Mouse (Mus musculus) layer of hippocampus, postnatal 36 days (tissue): ENCODE measurements around the gene Tcea3. TPM values are rescaled to one million over a fixed set of nuclear protein-coding genes. Genes with fewer than 3 reads are reported as not detected.

Experiments used
- DNase-seq, 2 experiments: peaks; one replicate each; pipeline ENCODE4 v3.0.0; 2022
- total RNA-seq, 2 experiments: library from RNA; stranded (reverse); gene quantifications; 2 replicates each; pipeline ENCODE4 v1.2.3; 2021

Tcea3 gene
- total RNA-seq: under 1 TPM; 0.27 to 0.30 TPM

DNA sequence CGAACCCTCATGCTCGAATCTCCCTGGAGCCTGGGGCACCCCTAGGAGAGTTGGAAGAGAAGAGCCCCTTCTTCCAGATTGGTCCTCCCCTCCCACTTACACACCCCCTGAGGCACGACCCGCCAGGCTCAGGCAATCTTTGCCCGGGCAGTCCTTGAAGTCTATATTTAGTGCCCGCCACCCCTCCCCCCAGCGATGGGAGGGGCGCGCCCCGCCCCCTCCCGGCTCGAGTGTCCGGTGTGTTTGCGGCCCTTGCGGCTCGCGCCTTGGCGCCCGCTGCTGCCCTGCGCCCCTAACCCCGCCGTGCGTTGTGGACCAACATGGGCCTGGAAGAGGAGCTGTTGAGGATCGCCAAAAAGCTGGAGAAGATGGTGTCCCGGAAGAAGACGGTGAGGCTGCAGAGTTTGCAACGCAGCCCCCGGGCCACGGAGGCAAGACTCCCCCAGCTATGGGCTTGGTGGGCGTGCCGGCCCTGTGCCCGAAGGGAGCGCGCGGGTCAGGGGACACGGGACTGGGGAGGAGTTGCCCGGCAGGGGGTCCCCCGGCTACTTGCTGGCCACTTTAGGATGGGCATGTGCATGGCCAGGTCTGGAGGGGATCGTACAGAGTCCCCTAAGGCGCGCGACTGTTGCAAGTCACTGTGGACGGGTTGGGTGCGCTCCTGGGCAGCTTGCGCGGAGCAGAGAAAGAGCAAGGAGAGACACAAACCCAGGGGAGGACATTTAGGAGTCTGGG, at the start of gene Tcea3:
Gene Tcea3 (plus strand): TSS at position 1 of the 735 bp plus-strand sequence.
- DNase-seq: no peak

DNA sequence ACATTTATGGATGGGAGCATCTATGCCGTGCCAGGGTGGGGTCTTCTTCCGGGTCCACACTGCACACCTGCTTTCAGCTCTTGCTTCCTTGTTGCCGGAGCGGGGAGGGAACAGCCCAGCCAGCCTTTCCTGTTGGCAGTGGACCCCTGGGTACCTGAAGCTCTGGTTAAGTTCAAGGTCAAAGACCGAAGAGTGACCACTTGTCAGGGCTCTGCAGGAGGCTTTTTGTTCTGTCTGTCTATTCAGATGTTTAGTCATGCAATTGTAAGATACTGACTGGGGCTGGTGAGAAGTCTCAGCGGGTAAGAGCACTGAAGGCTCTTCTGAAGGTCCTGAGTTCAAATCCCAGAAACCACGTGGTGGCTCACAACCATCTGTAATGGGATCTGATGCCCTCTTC, 48.7 kb upstream of the Tcea3 start:
- no peak for DNase-seq

DNA sequence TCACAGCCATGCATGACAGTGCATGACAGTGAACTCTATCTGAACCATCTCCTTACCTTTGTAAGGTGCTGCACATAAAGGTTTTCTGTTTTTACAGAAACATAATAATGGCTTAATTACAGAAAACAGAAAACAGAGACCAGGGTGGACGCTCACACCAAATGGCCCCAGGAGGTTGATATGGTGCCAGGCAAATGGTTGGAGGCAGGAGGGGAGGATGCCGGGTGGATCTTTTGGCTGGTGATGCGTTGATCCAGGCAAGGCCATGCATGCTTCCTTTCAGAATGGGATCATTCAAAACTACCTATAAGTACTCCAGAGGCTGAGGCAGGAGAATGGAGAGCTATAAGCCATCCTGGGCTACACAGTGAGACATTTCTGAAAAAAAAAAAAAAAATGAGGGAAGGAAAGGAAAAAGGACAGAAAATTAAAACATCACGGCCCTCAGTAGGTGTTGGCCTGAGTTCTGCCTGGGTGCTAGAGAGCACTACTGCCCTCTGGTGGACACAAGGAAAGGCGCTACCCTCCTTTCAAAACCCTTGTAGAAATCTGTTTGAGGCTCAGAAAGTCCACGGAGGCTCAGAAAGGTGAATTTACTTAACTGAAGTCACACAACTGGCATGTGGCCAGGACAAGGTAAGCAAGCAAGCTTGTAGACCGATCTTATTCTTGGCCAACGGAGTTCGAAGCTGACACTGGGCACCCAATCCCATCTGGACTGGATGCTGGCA, 47.8 kb upstream of the Tcea3 start:
- peak in 1 of 2 experiments; percentile 24 for DNase-seq

DNA sequence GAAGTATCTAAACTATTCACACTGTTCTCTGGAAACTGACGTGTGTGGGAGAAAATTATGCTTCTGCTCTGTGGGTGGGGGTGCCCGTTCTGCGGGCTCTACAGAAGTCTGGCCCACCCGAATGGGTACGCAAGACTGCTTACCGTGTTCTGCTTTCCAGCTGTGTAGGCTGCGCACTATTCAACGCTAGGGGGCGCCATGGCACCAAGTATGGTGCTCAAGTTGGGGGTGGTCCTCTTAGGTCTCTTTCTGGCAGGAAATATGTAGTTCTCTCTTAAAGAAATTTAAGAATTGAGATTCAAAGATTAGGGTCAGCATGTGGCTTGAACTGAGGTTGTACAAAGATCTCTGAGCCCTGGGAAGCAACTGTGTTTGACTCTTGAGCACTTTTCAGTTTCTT, 45.0 kb upstream of the Tcea3 start:
- DNase-seq: peak; percentile 49 to 57

DNA sequence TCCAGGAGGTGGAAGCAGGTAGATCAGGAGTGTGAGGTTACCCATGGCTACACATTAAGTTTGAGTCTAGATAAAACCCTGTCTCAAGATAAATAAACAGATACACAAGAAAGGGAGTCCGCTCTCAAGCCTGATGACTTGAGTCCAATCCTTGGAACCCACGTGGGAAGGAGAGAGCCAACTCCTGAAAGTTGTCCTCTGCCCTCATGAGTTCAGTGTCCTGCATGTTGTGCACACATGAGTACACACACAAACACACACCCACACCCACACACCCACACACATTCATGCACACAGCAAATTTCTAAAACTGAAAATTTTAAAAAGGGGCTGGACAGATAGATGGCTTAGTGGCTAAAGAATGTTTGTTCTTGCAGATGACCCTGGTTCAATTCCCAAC, 42.8 kb upstream of the Tcea3 start:
- DNase-seq: no peak

DNA sequence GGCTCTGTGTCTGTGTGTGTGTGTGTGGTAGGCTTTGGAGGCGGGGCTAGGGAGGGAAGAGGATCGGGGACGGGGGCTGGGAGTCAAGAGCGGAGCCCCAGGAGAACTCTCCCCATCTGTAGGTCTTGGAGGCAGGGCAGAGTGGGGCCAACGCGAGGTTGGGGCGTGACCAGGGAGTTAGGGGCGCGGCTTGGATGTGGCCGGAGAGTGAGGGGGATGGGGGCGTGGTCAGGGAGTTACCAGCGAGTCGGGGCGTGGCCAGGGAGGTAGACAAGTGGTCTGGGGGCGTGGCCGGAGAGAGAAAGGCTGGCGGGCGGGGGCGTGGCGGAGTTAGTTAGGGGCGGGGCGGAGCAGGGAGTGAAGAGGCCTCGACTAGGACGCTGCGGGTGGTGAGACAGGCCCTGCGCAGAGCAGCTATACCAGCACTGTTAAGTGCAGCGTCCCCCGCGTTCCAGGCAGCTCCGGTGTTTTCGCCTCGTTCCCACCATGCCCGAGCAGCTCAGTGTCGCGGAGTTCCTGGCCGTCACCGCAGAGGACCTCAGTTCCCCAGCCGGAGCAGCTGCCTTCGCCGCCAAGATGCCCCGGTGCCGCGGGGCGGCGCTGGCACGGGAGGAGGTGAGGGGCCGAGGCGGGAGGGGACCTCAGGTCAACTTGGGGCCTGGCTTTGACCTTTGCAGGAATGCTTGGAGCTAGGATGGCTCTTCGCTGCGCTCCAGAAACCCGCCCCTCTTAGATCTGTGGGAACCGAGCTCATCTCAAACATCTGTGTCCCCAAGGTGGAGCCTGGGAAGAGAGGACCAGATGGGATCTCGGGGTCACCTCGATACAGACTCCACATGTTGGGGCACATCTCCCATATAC, 41.3 kb upstream of the Tcea3 start, which contains the start of gene Asap3:
Gene Asap3 (plus strand): TSS at position 333 of the 861 bp plus-strand sequence.
- DNase-seq: peak; percentile 82

DNA sequence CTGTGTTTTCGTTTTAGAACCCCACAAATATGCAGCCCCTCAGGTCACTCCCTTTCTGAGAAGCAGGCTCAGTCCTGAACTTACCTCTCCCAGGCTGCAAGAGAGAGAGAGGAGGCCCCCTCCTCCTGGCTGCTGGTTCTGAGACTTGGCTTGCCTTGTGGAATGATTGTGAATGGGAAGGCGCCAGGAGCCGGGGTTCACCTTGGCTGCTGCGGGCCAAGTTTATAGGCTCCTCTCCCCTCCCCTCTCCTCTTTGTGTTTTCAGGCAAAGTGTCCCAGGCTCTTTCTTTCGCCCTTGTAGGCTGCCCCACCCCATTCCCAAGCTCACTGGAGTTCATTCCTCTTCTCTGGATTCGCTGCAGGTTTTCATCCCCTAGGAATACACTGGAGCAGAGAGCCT, 40.6 kb upstream of the Tcea3 start:
- DNase-seq: no peak

DNA sequence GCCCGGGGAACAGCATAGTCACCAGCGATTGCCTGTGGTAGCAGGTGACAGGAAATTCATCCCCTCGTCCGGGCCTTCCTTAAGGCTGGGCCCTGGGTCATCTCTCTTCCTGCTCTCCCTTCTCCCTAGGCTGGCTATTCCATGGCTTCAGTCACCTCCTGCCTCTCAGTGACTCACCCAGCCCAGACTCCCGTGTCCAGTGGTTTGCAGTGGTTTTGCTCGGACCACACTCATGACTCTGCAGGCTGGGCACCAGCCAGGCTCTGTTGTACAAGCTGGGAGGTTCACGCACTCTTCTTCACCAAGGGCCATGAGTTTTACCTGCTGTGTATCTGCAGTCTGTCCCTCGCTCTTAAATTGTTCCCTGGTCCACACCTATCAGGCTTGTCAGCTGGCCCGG, 36.6 kb upstream of the Tcea3 start:
- no peak for DNase-seq

DNA sequence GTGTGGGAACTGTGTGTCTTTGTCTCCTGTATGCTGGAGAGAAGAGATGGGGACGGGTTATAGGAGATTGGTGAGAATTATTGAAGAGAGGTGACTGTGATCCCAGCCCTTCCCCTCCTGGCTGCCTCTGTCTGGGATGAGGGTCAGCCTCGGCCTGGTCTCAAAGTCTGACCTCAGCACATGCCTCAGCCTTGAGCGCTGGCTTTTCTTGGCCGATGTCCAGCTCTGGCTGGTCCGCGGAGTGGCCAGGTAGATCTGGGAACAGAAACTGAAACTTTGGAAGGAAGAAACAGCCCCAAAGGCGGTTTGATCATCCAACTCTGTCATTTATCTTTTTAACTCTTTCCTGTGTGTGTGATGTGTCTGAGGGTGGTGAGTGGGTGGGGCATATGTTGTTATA, 33.9 kb upstream of the Tcea3 start:
- no peak for DNase-seq

DNA sequence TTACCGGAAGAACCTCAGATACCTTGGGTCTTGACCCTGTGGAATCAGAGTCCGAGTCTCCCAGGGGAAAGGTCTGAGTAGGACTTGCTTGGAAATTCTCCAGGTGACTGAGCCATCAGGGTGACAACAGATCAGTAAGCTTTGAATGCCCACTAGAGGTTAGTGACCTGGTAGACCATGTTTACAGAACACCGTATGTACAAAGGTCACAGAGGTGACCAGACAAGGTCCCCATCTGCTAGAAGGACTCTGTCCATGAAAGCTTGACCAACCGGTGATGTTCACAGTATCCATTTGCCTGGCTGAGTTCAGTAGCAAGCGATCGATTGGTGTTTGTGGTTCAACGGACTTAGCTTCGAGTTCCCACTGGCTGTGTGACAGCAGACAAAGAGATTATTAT, 32.7 kb upstream of the Tcea3 start:
- DNase-seq: no peak

DNA sequence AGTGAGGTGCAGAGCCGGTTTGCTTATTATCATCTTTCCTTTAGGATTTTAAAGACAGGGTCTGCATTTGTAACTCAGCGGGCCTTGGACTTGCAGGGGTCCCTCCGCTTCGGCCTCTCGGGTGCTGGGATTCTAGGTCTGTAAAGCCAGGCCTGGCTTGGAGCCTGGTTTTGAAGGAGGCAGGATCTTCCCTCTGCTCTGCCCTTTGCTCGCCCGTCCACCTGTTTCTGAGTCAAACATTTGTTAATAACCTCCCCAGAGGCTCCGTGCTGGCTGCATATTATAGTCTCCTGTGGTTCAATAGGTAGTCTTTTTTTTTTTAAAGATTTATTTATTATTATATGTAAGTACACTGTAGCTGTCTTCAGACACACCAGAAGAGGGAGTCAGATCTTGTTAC, 32.0 kb upstream of the Tcea3 start:
- no peak for DNase-seq

DNA sequence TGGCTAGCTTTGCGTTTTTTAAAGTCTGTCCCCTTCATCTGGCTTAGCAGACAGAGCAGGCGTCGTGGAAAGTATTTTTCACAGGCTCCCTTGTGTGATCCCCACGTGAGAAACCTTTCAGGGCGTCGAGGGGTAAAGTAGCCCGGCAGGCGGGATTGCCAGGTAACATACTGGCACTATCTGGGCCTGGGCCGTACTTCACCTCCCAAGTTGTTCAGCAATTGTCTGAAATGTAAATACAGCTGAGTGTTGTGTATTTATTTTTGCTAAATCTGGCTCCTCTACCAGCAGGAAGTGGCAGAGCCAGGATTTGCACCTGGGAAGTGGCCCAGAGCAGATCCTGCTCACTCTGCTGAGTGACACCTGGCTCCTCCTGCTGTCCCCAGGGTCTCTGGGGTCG, 30.5 kb upstream of the Tcea3 start:
- no peak for DNase-seq

DNA sequence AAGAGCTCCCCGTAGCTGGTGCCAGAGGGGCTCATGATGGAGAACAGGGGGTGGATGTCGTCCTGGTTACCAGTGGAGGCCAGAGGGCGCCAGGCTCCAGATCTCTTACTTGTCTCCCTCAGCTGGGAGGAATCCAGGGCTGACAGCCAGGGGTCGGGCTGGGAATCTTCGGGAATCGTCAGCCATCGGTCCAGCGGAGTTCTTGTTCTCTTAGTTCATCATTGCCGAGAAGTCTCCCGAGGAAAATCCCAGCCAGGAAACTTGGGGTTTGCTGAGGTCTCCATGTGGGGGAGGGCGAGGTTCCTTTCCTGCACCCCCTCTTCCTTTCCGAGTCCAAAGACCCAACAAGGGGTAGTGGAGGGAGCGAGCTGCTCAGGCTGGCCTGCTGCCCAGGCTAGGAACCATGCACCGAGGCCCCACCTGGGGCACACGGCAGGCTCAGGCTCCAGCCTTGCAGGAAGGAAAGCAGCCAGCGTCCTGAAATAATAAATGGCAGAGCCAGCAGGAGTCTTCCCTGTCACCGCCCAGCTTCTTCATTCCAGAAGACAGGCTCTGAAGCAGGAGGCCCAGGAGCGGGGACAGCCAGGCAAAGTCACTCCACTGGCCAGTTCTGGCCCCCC, 28.8 kb upstream of the Tcea3 start:
- no peak for DNase-seq

DNA sequence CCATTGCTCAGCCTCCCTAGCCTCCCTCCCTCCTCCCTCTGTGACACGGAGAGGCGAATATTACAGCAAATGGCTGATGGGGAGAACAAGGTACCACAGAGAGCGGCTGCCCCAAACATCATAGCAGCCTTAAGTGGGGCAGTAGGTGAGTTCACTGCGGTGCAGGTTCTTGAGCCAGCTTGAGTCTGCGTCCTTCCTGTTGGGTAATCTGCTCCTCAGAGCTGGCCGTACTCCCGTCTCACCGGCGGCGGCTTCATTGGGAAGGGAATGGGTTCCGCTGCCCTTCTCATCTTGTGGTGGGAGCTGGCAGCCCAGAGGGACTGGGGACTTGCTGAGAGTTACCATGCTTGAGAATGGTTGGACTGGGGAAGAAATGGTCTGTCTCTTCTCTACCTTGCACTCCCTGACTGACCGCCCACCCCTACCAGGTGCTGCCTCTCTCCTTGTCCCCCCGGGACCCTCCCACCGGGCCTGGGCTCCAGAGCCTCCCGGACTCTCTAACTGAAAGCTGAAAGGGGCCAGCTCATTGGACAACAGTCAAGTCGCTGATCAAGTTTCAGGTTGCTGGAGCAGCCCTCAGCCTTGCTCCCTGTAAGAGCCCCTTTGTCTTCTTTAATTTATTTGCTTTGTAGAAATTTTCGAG, 27.3 kb upstream of the Tcea3 start:
- DNase-seq: no peak

DNA sequence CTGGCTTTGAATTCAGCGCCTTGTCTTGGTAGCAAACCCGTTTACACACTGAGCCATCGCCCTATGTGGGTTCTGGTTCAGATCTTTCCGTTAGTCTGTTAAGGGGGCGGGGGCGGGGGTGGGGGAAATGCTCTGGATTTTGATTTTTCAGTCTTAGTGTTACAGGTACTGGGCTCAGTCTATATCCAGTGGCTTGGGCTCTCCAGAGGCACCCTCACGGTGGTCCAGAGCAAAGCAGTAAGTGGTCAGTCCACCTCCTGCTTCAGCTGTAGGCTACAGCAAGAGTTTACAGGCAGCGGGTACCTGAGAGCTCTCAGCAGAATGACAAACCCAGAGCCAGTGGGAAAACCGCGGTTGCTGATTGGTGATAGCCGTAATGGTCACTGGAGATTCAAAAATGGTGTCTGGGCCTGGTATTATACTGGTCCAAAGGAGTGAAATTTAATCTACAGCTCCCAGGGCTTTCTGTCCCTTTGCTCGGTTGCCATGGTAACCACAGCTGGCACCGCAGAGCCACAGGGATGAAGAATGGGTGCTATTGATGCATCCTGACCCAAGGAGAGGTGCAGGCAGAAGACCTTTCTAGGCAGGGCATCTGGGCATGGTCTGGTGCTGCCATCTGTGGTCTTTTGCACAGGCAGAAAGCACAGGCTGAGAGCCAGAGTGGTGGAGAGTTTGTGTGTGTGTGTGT, 23.8 kb upstream of the Tcea3 start:
- peak; percentile 28 to 40 for DNase-seq

DNA sequence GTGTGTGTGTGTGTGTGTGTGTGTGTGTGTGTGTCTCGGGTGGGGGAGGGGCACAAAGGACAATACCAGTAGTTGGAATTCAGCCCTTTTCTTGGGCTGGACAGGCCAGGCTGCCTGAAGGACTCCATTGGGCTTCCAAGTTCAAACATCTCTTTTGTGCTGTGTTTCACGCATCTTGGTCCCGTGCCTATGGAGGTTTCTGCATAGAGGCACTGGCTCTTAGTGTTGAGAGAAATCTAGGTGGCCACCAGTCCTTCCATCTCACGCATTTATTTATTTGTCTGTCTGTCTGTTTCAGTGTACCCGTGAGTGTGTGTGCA, 23.3 kb upstream of the Tcea3 start:
- DNase-seq: no peak

DNA sequence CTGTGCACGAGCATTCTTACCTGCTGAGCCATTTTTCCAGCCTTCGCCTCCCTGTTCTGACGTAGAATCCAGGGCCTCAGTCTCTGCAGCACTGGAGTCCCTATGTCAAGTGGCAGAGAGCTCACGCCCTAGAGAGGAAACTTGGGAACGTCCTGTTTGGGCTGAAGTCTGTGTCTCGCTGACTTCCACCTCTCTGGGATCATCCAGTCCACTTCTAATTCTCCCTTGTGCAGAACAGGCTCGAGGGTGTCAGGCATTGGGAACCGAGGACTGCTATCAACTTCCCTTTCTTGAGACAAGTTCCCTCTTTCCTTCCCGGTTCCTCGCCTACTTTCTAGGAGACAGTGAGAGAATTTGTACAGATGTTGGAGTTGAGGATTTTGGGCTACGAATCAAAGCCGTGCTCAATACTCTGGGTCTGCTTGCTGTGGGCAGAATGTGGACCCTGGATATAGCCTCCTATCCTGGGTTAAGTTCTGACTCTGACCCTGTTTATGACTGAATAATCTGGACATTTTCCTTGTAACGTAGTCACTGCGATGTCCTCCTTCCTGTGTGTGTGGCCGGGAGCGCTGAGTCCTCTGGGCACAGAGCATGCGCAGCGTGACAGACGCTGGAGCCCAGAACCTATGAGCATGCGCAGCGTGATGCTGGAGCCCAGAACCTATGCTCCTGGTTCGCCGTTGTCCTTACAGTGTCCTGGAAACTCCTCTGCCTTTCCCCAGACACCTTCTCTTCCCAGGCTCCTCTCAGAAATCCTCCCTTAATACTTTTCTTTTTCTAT, 22.7 kb upstream of the Tcea3 start:
- no peak for DNase-seq

DNA sequence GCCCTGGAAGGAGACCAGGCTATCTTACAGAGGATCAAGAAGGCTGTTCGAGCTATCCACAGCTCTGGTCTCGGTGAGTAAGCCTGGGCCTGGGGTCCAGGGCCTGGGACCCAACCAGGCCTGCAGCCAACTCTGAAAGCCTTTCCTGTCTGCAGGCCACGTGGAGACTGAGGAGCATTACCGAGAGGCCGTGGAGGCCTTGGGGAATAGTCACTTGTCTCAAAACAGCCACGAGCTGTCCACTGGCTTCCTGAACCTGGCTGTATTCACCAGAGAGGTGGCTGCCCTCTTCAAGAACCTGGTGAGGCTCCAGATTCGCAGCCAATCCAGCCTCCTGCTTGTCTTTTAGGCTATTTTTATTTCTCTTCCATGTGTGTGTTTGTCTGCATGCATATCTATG, 20.1 kb upstream of the Tcea3 start:
- no peak for DNase-seq

DNA sequence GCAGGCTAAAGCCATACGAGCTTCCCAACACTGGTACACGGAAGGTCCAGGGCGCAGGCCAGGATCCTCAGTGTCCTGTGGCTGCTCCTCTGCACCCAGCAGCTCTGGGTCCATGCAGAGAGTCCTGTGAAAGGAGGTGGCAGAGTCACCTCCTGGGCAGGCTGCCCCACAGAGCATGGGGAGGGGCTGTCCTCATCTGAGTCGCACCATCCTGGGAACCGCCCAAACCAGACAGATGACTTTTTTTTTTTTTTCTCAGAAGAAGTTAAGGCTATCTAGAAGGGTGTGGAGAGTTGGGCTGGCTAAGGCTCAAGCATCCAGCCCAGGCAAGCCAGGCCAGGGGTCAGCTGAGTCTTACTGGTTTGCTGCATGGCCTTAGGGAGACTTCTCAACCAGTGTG, 18.9 kb upstream of the Tcea3 start:
- no peak for DNase-seq

DNA sequence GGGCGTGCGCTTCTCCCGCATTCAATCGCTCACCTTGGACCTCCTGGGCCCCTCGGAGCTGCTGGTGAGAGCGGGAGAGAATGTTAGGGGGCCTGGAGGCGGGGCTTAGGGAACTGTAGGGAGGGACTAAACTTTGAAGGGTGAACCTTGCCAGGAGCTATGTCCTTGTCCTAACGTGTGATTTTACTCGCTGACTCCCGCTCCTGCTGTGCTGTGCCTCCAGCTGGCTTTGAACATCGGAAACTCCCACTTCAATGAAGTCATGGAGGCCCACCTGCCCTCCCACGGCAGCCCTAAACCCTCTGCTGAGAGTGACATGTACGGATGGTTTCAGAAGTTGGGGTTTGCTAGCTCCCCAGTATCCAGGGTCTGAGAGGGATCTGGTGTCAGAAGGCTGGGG, 8.9 kb upstream of the Tcea3 start:
- DNase-seq: no peak

DNA sequence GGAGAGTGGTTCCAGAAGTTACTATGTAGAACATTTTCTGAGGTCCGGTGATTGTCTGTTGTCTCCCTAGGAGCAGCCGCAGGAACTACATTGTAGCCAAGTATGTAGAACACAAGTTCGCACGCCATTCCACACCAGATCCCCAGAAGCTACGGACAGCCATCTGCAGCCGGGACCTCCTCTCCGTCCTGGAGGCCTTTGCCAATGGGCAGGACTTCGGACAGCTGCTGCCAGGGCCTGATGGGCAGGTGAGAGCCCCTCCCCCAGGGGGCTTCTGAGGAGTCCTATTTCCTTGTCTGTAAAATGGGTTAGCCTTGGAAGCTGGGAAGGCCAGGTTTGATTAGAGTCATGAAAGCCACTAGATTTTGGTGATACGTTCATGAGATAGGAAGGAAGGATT, 8.4 kb upstream of the Tcea3 start:
- DNase-seq: no peak
